In genomic region chr2:157328570-157328969, GRCm38 (mm10) we compare ENCODE assay signal across 12 mouse cellular contexts. TPM values are rescaled to one million over a fixed set of nuclear protein-coding genes. Genes with fewer than 3 reads are reported as not detected.
DNase-seq lines count a peak whose midpoint lies in the region; ATAC-seq lines count a peak whose summit lies in the region.
"Had no signal": no experiment of that assay in that cellular context is flagged by ENCODE, and none has a peak within 500 bp of the region (broad histone marks: within the 10 kb centered on the region; RNA-seq: fewer than 3 reads in every experiment).

No protein-coding gene starts in this region.

- H3K4me3 ChIP-seq in heart, embryonic 12.5 days = no peak overlapping the region
- no peak overlapping the region for H3K4me3 ChIP-seq in hindbrain, embryonic 14.5 days (replicated peaks; ENCODE audit: low read length)
- no peak overlapping the region for H3K4me3 ChIP-seq in neural tube, embryonic 13.5 days
- H3K4me3 ChIP-seq: limb, embryonic 13.5 days had no signal

- no peak for DNase-seq in heart, postnatal 14 days
- DNase-seq in embryo, embryonic 11 days = peak; percentile 65
- no peak for DNase-seq in hindbrain, embryonic 14.5 days (ENCODE audit: low spot score)
- DNase-seq in urinary bladder, postnatal 36 days (ENCODE audit: low spot score in 2 of 2) = no peak
- no peak for DNase-seq in urinary bladder, postnatal 4 days (ENCODE audit: low spot score in 2 of 2)
- DNase-seq in left cerebral cortex, adult 18-20 months (ENCODE audit: low spot score in 2 of 2) = no peak
- DNase-seq: B cell, adult 2 months; lung, postnatal 10 days had no signal

- H3K4me1 ChIP-seq in heart, embryonic 12.5 days (replicated peaks) = peaks cover 13% of the 10 kb centered on the region; the same call in 1 of the 2 replicates
- peaks cover 23% of the 10 kb centered on the region for H3K4me1 ChIP-seq in hindbrain, embryonic 14.5 days (replicated peaks; ENCODE audit: control insufficient read depth, insufficient read depth, low read length)
- peaks cover 28% of the 10 kb centered on the region for H3K4me1 ChIP-seq in neural tube, embryonic 13.5 days (replicated peaks)

- H3K27ac ChIP-seq in heart, embryonic 12.5 days (ENCODE audit: poor library complexity, severe bottlenecking) = no peak overlapping the region
- peak overlapping the region; percentile 5 for H3K27ac ChIP-seq in hindbrain, embryonic 14.5 days
- peak overlapping the region; percentile 55 for H3K27ac ChIP-seq in neural tube, embryonic 13.5 days (replicated peaks)
- H3K27ac ChIP-seq: limb, embryonic 13.5 days had no signal

- 0 out of 2 replicates have a peak overlapping the region, but pooled peaks have one; percentile 27 for H3K9ac ChIP-seq in heart, embryonic 12.5 days
- no peak overlapping the region for H3K9ac ChIP-seq in hindbrain, embryonic 14.5 days
- H3K9ac ChIP-seq in neural tube, embryonic 13.5 days = peak overlapping the region; percentile 3; the same call in 1 of the 2 replicates
- H3K9ac ChIP-seq: limb, embryonic 13.5 days had no signal

- intact Hi-C loops in heart, postnatal 14 days (cut with DNase I) = no loop called here

- WGBS in heart, embryonic 12.5 days = 36% methylated on average over 11 of the region's 11 CpGs
- WGBS in hindbrain, embryonic 14.5 days = 11% methylated on average over 11 of the region's 11 CpGs
- WGBS in neural tube, embryonic 13.5 days = 10% methylated on average over 11 of the region's 11 CpGs

- no peaks in the 10 kb centered on the region for H3K9me3 ChIP-seq in heart, embryonic 12.5 days (replicated peaks)
- no peaks in the 10 kb centered on the region for H3K9me3 ChIP-seq in hindbrain, embryonic 14.5 days (ENCODE audit: control insufficient read depth, low read length)
- H3K9me3 ChIP-seq in neural tube, embryonic 13.5 days = no peaks in the 10 kb centered on the region
- H3K9me3 ChIP-seq: limb, embryonic 13.5 days had no signal

- H3K27me3 ChIP-seq in heart, embryonic 12.5 days (replicated peaks) = no peaks in the 10 kb centered on the region
- H3K27me3 ChIP-seq in hindbrain, embryonic 14.5 days (ENCODE audit: control insufficient read depth, insufficient read depth, low read length) = no peaks in the 10 kb centered on the region
- H3K27me3 ChIP-seq in neural tube, embryonic 13.5 days = no peaks in the 10 kb centered on the region
- H3K27me3 ChIP-seq: limb, embryonic 13.5 days had no signal

- no peak for ATAC-seq in heart, embryonic 12.5 days (ENCODE audit: insufficient number of reproducible peaks, low FRiP score)
- ATAC-seq in hindbrain, embryonic 14.5 days (ENCODE audit: low FRiP score) = peak; percentile 33; the same call in 1 of the 2 replicates
- ATAC-seq in neural tube, embryonic 13.5 days (ENCODE audit: low read depth) = peak; percentile 44

- H3K36me3 ChIP-seq in heart, embryonic 12.5 days = peaks cover 53% of the 10 kb centered on the region
- H3K36me3 ChIP-seq in hindbrain, embryonic 14.5 days (replicated peaks; ENCODE audit: control insufficient read depth, insufficient read depth) = peaks cover 35% of the 10 kb centered on the region
- peaks cover 39% of the 10 kb centered on the region for H3K36me3 ChIP-seq in neural tube, embryonic 13.5 days

- H3K4me2 ChIP-seq in heart, embryonic 12.5 days = no peak overlapping the region
- no peak overlapping the region for H3K4me2 ChIP-seq in hindbrain, embryonic 14.5 days (replicated peaks)
- H3K4me2 ChIP-seq in neural tube, embryonic 13.5 days = no peak overlapping the region
- H3K4me2 ChIP-seq: limb, embryonic 13.5 days had no signal

RNA-seq across cellular contexts. Expression of gene Ghrh, which starts 18.7 kb away (rescaled TPM):
- polyA plus RNA-seq in heart, embryonic 12.5 days (2016; fragmentation: Nextera tagmentation; extraction: Ambion mirVana) = not detected in 2 replicates
- total RNA-seq in heart, postnatal 14 days (2021) = not detected
- 0.58 and 0.94 TPM in 2 replicates for polyA plus RNA-seq in hindbrain, embryonic 14.5 days (2014; fragmentation: Nextera tagmentation; extraction: Ambion mirVana)
- polyA plus RNA-seq in neural tube, embryonic 13.5 days (2015; fragmentation: Nextera tagmentation; extraction: Ambion mirVana) = 0.57 and 0.68 TPM in 2 replicates
- total RNA-seq in left cerebral cortex, adult 18-20 months (2021) = not detected
- total RNA-seq: hematopoietic stem cell, adult 5-6 weeks had no signal
- polyA plus RNA-seq: limb, embryonic 13.5 days had no signal

RNA-seq across cellular contexts. Expression of gene Manbal, which starts 38.8 kb away (rescaled TPM):
- polyA plus RNA-seq in heart, embryonic 12.5 days (2016; fragmentation: Nextera tagmentation; extraction: Ambion mirVana) = 53.5 and 56.4 TPM in 2 replicates
- 10 to 100 TPM; 20.7 to 23.3 TPM for total RNA-seq in heart, postnatal 14 days (2021)
- 53.3 and 58.1 TPM in 2 replicates for polyA plus RNA-seq in hindbrain, embryonic 14.5 days (2014; fragmentation: Nextera tagmentation; extraction: Ambion mirVana)
- 77.6 and 89.9 TPM in 2 replicates for polyA plus RNA-seq in neural tube, embryonic 13.5 days (2015; fragmentation: Nextera tagmentation; extraction: Ambion mirVana)
- total RNA-seq in left cerebral cortex, adult 18-20 months (2021) = 10 to 100 TPM; 54.6 to 56.6 TPM

RNA-seq across cellular contexts. Expression of gene Mroh8, which starts 49.2 kb away (rescaled TPM):
- polyA plus RNA-seq in heart, embryonic 12.5 days (2016; fragmentation: Nextera tagmentation; extraction: Ambion mirVana) = 0.22 and 0.46 TPM in 2 replicates
- total RNA-seq in heart, postnatal 14 days (2021) = under 1 TPM; 0.12 to 0.19 TPM
- polyA plus RNA-seq in hindbrain, embryonic 14.5 days (2014; fragmentation: Nextera tagmentation; extraction: Ambion mirVana) = 0.09 and 0.41 TPM in 2 replicates
- polyA plus RNA-seq in neural tube, embryonic 13.5 days (2015; fragmentation: Nextera tagmentation; extraction: Ambion mirVana) = 0.42 and 0.80 TPM in 2 replicates
- total RNA-seq in left cerebral cortex, adult 18-20 months (2021) = 1 to 10 TPM; 1.3 to 1.6 TPM

RNA-seq across cellular contexts. Expression of gene Rpn2, which starts 49.8 kb away (rescaled TPM):
- 202 and 207 TPM in 2 replicates for polyA plus RNA-seq in heart, embryonic 12.5 days (2016; fragmentation: Nextera tagmentation; extraction: Ambion mirVana)
- 10 to 100 TPM; 89.2 to 94.4 TPM for total RNA-seq in heart, postnatal 14 days (2021)
- polyA plus RNA-seq in hindbrain, embryonic 14.5 days (2014; fragmentation: Nextera tagmentation; extraction: Ambion mirVana) = 210 and 221 TPM in 2 replicates
- 214 and 222 TPM in 2 replicates for polyA plus RNA-seq in neural tube, embryonic 13.5 days (2015; fragmentation: Nextera tagmentation; extraction: Ambion mirVana)
- 100 to 1,000 TPM; 136 to 138 TPM for total RNA-seq in left cerebral cortex, adult 18-20 months (2021)
